Mouse (Mus musculus): ENCODE measurements around the gene Magi2.
"Not testable (repeated sequence)": the region's sequence is repeated elsewhere in the genome, so short reads cannot be mapped to it uniquely, and the experiment has no call there.

Magi2 gene

DNA sequence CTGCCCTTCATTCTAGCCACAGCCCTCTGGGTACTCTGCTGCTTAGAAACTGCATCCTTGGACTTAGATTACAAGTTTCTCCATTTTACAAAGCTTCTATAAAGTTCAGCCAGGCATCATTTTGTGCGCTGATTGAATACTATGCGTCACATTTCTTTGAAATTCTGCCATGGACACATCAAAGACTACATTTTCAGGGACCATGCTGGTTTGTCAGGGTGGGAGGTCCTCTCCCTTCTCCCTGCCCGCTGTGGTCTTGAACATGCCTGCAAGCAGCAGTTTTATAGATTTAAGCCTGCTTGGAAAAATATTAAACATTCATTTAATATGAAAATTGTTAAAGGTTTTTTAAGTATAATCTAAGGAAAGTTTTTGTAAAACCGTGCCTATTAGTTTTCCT is 1030.6 kb downstream of the Magi2 start:
- DNase-seq = no peak

DNA sequence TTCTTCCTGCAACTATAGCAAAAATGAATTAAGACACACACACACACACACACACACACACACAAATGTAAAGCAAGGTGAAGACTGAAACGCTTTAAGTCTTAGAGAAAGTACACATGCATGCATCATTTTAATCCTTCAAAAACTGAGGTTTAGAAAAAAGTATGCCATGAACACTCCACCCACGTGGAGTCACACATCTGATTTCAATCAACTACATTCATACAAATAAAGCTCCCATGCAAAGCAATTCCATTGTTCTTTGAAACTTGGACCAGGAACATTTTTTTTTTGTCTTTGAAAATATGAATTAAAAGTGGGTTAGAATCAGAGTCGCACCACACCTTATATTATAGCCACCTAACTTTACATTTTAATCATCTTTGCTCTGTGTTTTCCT is 1032.9 kb downstream of the Magi2 start:
- DNase-seq = no peak

- not testable (repeated sequence) for DNase-seq
Observed at GRCm38 (mm10) chr5:20272680-20273079, 1045.8 kb downstream of the Magi2 start.

DNA sequence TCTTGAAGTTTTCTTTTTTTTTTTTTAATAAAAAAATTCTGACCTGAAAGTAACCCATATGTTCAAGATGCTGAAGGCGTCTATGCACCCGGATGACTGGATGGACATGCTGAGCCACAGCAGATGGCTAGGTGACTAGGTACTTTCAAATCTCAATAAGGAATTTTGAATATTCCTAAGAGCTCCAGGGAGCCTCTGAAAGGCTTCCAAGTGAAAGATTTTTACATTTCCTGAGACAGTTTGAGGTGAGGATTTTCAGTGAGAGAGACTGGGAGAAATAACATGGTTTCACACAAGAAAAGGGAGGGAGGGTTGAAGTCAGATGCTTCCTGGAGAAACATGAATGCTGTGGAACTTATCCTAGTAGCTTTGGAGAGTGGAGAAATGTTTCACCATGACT is 1048.8 kb downstream of the Magi2 start:
- no peak for DNase-seq

GRCm38 (mm10) chr5:20285080-20285840 is 1058.4 kb downstream of the Magi2 start:
- DNase-seq = no peak

DNA sequence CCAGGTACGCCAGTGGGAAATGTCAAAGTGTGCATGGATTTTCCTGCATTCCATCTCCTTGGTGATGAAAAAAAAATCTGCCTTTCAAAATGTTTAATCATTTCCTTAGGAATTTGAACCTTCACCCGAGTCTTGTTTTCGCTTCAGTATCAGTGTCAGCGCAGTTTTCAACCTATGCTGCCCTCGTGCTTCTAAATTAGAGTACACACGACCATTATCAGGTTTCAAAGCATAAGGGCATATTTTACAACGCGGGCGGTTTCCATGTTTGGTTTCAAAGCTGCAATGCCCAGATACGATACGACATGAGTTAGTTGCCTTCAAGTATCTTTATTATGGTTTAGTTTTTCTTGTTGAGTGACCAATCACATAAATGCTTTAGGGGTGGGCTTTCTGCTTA is 1067.7 kb downstream of the Magi2 start:
- no peak for DNase-seq

DNA sequence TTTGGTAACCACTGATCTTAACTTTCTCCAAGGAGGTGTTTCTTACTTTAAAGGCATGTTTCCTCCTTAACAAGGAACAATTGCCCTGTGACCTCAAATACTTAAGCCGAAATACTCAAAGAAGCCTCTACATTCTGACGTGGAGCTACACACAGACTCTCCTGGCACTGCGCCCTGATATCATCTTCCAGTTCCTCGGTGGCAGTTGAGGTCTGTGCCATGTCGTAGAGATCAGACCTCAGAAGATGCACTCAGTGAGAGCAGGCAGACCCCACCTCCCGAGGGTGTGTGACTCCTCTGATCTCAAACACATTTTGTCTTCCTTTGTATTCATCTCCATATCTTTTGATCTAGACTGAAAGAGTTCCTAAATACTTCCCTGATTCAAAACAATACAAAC is 1073.0 kb downstream of the Magi2 start:
- no peak for DNase-seq

GRCm38 (mm10) chr5:20303056-20303965 is 1076.5 kb downstream of the Magi2 start:
- no peak for DNase-seq

DNA sequence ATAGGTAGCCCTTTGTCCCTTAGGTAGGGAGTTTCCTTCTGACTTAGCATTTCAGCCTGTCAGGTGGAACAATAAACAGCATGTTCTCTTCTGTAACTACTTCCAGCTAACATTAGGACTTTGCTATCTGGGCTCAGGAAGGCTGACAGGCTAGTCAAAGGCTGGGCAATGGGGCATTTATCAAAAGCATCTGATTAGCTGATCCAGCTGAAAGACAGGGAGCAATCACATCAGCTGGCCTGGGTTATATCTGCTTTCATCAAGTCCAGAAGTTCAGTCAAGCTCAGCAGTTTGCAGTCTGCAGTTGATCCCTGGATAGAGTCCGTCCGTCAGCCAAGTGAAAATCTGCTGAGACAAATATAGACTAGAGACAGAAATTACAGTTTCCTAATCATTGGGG is 1094.1 kb downstream of the Magi2 start:
- DNase-seq = peak; percentile 9

DNA sequence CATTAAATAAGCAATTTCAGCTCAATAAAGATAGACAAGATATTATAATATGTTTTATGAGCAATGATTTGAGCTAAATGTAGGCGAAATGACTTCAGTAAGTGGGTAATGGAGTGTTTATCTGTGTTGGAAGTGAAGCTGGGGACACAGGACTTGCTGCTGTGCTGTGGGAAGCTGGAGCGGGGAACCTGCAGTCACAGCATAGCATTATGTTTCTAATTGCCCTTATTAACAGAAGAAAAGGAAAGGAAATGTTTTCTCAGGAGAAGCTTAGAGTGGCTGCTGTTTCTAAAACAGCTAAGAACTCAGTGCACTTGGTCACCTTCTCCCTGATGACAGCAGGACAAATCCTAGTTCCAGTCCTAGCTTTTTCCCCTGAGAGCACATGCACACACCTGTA is 1098.5 kb downstream of the Magi2 start:
- no peak for DNase-seq

DNA sequence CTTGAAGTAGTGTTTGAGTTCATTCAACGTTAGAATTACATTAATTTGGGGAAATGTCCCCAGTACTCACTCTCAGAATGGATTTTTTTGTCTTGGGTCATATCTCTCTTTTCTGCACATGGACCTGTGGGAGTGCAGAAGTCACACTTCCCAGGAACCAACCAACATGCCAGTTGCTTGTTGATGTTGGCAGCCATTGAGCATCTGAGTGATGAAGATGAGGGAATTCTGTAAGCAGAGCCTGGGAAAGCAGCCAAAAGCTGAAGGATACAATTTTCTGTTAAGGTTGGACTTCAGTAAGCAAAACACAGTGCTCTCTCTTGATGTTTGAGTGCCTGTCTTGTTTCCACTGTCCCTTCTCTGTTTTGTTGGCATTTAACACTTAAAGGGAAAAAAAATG is 1102.1 kb downstream of the Magi2 start:
- no peak for DNase-seq

DNA sequence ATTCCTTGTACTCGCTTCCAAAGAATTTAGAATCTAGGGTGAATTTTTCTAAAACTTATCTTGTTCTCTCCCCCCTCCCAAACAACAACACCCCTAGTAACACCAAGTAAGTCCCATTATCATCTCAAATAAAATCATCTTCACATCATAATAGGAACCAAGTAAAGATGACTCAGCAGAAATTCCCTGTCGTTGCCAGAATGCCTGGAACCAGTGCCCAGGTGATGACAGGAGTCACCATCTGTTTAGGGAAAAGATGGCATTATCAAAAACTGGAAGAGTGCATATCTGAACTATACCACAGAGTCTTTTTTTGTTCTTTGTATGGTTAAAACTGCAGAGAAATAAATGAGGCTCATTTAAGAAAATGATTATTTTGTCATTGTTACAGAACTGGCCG is 1103.2 kb downstream of the Magi2 start:
- no peak for DNase-seq

DNA sequence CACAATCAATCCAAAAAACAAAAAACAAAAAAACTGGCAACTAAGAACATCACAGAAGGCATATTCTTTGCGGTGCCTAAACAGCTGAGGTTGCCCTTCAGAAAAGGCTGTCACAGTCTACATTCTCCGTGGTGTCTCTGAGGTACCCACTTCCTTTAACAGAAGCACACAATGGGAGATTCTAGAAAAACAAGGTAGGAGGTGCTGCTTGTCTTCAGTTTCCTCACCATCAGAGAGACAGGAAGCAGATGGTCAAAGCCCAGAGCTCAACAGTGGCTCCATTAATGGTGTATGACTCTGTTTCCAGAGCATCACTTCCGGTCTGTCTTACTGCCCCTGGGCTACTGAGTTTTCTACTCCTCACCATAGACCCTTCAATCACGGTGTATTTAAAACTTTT is 1105.7 kb downstream of the Magi2 start:
- no peak for DNase-seq

DNA sequence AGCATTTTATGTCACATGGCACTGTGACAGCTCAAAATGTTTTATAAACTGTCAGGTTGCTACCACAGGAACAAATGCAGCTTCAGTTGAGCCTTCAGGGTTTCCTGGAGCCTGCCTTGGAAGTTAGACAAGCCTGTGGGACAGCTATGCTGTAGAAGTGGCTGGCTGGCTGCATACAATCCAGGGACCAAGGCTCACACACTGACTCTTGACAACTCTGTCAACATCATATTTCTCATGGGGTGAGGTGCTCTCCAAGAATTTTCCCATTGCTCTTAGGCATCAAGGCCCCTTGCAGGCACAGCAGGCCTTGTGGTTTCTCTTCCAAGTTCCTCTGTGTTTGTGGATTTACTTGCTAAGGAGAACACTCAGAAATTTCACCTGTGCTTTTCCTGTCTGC is 1107.7 kb downstream of the Magi2 start:
- DNase-seq = no peak

- DNase-seq = no peak
Observed at GRCm38 (mm10) chr5:20352941-20353340, 1126.1 kb downstream of the Magi2 start.

DNA sequence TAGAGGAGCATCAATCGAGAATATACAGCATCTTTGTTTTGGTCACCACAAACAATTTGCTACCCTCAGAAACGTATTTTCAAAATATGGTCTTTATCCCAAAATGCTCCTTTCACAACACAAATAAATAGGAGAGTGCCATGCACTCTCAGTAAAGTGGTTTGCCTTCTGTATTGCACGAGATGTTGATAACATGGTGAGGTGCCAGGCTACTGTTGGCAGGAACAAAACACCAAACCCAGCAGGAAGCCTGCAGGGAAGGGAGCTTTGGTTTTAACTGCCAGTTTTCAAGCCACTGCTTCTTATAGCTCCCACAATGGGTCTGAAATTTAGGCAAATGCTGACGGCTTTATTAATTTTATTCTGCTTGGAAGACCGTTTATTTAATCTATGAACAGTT is 1131.6 kb downstream of the Magi2 start:
- DNase-seq = no peak

DNA sequence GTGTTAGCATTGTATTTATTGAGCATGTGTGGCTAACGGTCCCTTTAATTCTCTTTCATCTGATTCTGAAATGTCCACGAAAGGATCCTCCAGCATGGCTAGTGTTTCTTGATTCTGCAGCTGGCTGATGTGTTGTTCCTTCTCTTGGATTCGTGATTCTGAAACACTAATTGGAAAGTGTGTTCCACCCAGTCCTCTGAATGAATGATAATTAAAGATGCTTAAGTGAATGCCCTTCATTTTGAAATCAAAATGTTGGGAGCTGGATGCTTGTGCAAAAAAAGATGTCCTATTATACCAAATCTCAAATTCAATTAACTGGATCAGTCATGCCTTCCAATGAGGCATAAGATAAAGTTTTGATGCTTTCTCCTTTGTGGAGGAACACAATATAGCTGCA is 1132.2 kb downstream of the Magi2 start:
- no peak for DNase-seq

- no peak for DNase-seq
Observed at GRCm38 (mm10) chr5:20362154-20362553, 1135.3 kb downstream of the Magi2 start.

DNA sequence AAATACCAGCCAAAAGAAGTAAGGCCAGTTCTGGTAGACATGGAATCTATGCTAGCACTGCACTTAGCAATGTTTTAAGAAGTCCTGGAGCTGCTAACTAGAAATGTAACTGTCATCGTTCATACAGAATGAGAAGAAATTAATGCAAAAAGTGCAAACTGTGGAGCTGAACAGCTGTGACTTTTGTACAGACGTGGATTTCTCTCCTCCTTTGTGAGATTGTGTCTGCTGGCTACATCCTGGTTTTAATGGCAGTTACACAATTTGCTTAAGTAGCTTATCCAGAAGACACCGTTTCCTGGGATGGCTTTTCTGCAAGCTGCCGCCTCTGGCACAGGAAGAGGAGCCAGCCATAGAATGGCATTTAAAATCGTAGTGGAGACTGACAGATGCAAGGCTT is 1136.4 kb downstream of the Magi2 start:
- no peak for DNase-seq

GRCm38 (mm10) chr5:20373586-20373985 is 1146.8 kb downstream of the Magi2 start:
- DNase-seq = no peak

- DNase-seq = no peak
Observed at GRCm38 (mm10) chr5:20378071-20378800, 1151.4 kb downstream of the Magi2 start.

DNA sequence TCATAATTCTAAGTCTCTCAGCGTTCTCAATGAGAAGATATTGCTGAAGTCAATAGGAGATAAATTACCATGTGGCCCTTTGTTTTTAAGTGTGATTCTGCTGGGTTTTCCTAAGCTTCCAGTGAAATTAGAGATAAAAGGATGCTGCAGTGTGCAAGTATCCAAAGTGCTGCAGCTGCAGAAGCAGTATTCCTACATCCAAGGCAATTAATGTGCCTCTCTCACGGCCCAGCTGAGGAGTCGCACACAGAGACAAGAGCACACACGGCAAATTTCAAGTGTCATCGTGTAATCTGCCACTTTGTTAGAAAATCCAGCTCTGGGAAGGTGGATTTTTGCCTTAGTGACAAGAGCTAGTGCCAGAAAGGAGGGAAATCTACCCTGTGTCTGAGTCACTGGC is 1177.7 kb downstream of the Magi2 start:
- no peak for DNase-seq

- no peak for DNase-seq
Observed at GRCm38 (mm10) chr5:20406626-20407025, 1179.8 kb downstream of the Magi2 start.

DNA sequence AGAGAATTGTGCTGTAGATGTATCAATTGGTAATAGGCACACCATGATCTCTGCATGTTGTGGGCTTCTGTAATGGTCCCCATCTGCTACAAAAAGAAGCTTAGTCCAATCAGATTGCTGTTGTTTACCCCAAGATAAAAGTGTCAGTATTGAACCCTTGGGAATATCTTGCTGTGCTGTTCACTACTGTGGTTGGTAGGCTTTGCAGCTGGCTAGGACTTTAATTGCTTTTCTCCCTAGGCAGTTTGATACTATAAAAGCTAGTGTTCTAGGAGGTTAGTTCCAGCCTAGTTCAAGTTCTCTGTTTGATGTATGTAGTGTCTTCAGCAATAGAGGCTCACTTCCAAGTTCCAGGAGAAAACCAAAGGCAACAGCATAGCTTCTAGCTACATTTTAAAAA is 1188.5 kb downstream of the Magi2 start:
- no peak for DNase-seq

Data from kidney, postnatal 10 days (tissue).